Mouse (Mus musculus) G1E (cell line): Measurements from ENCODE around the gene Tmem156.

Experiments used
- CTCF ChIP-seq: IDR thresholded peaks from 2 replicates; pipeline ENCODE4 v1.5.1; 2012; ENCODE audit warnings: low read depth, low read length, inconsistent platforms, mixed read lengths
- GATA1 ChIP-seq: IDR thresholded peaks from 2 replicates; pipeline ENCODE4 v1.6.1; 2012; ENCODE audit warnings: borderline replicate concordance, low read length, inconsistent platforms, mixed read lengths
- TAL1 ChIP-seq: conservative IDR thresholded peaks from 2 replicates; pipeline ENCODE4 v1.6.1; 2012; ENCODE audit warnings: low read depth, low read length, inconsistent platforms, mixed read lengths

GRCm38 (mm10) chr5:65093769-65094168 lies 1.8 kb upstream of the Tmem156 start:
- no peak for TF ChIP-seq GATA1
- TF ChIP-seq CTCF, result no peak
- TF ChIP-seq TAL1, result no peak
